Mouse (Mus musculus) kidney, adult 2 months (tissue): ENCODE data around the gene Cpt1b. TPM values are rescaled to one million over a fixed set of nuclear protein-coding genes. Genes with fewer than 3 reads are reported as not detected.

Source experiments
- DNase-seq: peaks from one replicate; pipeline ENCODE4 v3.0.0; 2021
- H3K27ac ChIP-seq: fragments of 200-500 bp; 2 replicates; pipeline ENCODE4 v1.5.1; 2012; ENCODE audit warnings: low read depth, low read length, control low read depth, inconsistent platforms; ENCODE audit not compliant: insufficient read depth
- H3K27me3 ChIP-seq: fragments of 200-500 bp; replicated peaks from 2 replicates; pipeline ENCODE4 v1.6.1; 2012; ENCODE audit warnings: mild to moderate bottlenecking, moderate library complexity, low read length, inconsistent platforms; ENCODE audit not compliant: control insufficient read depth, insufficient read depth
- H3K36me3 ChIP-seq: fragments of 200-500 bp; 2 replicates; pipeline ENCODE4 v1.6.1; 2012; ENCODE audit warnings: mild to moderate bottlenecking, moderate library complexity, low read length, inconsistent platforms; ENCODE audit not compliant: control insufficient read depth, insufficient read depth
- H3K4me1 ChIP-seq: fragments of 200-500 bp; 2 replicates; pipeline ENCODE4 v1.6.1; 2011; ENCODE audit warnings: low read length; ENCODE audit not compliant: control insufficient read depth, insufficient read depth
- H3K4me3 ChIP-seq: fragments of 200-500 bp; 2 replicates; pipeline ENCODE4 v1.5.1; 2011; ENCODE audit warnings: mild to moderate bottlenecking, low read depth, low read length, control low read depth; ENCODE audit not compliant: insufficient read depth
- CTCF ChIP-seq: fragments of 200-500 bp; conservative IDR thresholded peaks from 2 replicates; pipeline ENCODE4 v1.5.1; 2011; ENCODE audit warnings: low read depth, mild to moderate bottlenecking, control low read depth, low read length, moderate library complexity, mixed read lengths; ENCODE audit not compliant: insufficient read depth, insufficient read length
- POLR2A ChIP-seq: fragments of 200-500 bp; IDR thresholded peaks from one replicate; pipeline ENCODE4 v1.6.1; 2011; ENCODE audit warnings: low read depth, low read length, control low read depth
- WGBS: fragments of 180-500 bp; shearing (Covaris S2); methylation state at CpG from one replicate; pipeline ENCODE4 v1.1.7; 2018; 5-methylcytosine and 5-hydroxymethylcytosine counted together
- polyA plus RNA-seq: library from polyadenylated mRNA; depleted of rRNA; stranded (reverse); fragments of >200 nt; gene quantifications from 2 replicates; pipeline ENCODE4 v1.2.3, GENCODE M21; 2012; rRNA removed

Gene Cpt1b
- polyA plus RNA-seq, 1 experiment = 64.1 TPM

DNA sequence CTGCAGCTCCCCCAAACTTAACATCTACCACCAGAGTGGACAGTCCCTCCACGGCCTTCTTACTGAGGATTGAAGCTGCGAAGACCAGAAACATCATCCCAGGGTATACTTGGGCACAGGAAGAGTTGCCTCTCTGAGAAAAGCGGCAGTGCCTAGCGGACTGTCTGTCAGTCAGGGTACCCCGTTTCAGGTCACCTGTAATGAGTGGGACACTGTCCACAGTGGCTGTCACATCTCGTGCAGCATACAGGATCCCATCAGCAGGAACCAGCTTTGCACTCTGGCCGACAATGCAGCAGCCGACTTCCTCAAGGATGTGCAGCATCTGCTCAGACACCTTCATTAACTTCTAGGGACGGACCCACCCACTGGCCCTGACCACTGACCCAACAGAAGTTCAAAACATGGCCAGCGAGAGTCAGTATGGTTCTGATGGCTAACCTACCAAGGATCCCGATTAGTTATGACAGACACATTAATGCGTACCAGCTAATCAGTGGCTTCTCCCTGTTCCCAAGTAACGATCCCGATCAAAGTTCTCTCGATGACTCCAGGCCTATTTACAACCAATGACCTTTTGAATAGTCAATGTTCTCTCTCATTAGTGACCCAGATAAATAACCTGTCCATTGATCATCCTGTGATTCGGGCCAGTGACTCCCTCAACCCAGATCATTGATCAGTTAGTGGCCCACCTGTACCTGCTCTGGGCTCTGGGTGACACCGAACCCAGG lies 50.7 kb downstream of the Cpt1b start:
- WGBS = 91% methylated on average over 17 of the region's 17 CpGs

DNA sequence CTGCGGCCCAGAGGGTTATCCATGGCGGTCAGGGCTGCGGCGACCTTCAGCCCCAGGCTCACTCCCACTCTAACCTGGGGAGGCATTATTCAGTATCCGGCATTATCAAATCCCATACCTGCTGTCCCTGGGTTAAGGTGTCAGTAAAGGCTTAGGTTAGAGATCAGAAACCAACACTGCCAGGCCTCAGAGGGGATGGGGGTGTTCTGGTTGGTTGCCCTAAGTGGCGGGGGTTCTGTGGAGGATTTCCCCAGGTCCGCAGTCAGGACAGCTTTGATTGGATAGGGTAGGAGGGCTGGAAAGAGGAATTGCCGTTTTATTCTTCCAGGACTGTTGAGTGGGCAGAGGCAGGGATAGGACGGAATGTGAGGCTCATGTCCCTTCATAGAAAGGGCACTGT lies 51.3 kb downstream of the Cpt1b start:
- Histone ChIP-seq H3K27me3 (no peaks in the 10 kb centered on the region), H3K27ac (no peak overlapping the region), H3K36me3 (no peaks in the 10 kb centered on the region; the same call in 1 of the 2 replicates), H3K4me1 (peaks cover 7% of the 10 kb centered on the region; the same call in 1 of the 2 replicates), H3K4me3 (peak overlapping the region; percentile 76)
- WGBS = 38% methylated on average over 9 of the region's 9 CpGs
- no peak for DNase-seq
- TF ChIP-seq CTCF (no peak), POLR2A (no peak)

More for the DNA sequence above, 50.7 kb downstream of the Cpt1b start:
- no peak overlapping the region for H3K4me3 ChIP-seq
- H3K27ac ChIP-seq = no peak overlapping the region
- TF ChIP-seq POLR2A (no peak), CTCF (no peak)
- H3K27me3 ChIP-seq = no peaks in the 10 kb centered on the region
- DNase-seq = no peak
- H3K4me1 ChIP-seq = peaks cover 7% of the 10 kb centered on the region; the same call in 1 of the 2 replicates
- H3K36me3 ChIP-seq = no peaks in the 10 kb centered on the region; the same call in 1 of the 2 replicates

DNA sequence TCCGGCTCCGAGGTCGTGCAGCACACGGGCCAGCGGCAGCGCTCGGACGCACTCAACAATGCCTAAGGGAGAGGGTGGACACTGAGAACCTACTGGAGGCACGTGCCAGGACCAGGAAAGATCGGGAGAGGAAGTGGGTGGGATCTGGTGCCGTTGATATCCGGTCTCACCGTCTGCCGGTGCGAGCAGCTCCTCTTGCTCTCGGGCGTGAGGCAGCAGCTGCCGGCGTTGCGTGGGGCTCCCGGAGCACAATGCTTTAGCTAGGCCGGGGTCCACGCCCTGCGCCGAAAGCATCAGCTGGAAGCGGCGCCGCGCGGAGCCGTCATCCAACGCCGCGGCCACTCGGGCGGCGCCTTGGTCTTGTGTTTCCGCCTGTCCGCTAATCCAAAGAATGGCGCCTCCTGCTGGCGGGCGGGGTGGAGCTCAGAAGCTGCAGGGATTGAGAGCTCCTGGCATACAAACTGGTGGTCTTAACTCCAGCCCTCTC lies 51.9 kb downstream of the Cpt1b start, which contains the start of gene Sco2:
Gene Sco2, minus strand, starts transcription at position 85 of the 487 bp plus-strand sequence.
- Histone ChIP-seq H3K36me3 (no peaks in the 10 kb centered on the region; the same call in 1 of the 2 replicates), H3K27me3 (no peaks in the 10 kb centered on the region), H3K4me3 (peak within 1 kb of the TSS; percentile 76), H3K27ac (peak within 1 kb of the TSS; percentile 87), H3K4me1 (peaks cover 7% of the 10 kb centered on the region; the same call in 1 of the 2 replicates)
- TF ChIP-seq POLR2A (peak; percentile 56), CTCF (peak; percentile 70)
- under 1% methylated on average over 42 of the region's 42 CpGs for WGBS
- peak; percentile 94 for DNase-seq

DNA sequence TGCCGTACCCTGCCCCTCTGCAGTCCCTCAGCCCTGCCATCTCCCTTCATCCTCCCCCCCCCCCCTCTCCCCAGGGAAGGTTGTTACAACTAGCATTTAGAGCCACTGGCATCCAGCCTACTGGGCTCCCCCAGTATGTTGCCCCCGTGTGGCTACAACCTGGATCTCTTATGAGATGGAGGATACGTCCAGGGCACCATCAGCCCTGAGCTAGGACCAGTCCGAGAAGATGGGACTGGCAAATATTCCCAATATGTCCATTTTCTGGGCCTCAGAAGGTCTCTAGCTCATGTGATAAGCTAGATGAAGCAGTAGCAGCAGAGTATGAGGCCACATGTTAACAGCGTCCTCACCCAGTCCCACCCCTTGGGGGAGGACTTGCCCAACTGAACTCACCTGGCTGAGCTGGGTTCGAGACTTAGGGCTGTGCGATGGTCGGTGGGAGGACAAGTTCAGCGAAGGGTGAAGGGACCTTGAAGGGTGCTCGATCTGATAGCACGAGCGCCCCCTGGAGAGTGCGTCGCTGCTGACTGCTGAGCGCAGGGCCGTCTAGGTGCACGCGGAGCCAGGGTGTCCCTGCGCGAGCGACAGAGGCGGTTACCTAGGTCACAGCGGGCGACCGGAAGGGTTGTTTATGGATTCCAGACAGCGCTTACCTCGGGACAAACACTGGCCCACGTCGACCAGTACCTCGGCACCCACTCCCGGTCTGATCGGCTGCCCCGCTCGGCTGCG lies 52.5 kb downstream of the Cpt1b start:
- 2% methylated on average over 35 of the region's 35 CpGs for WGBS
- Histone ChIP-seq H3K27me3 (no peaks in the 10 kb centered on the region), H3K4me1 (peaks cover 7% of the 10 kb centered on the region; the same call in 1 of the 2 replicates), H3K4me3 (peak overlapping the region; percentile 76), H3K27ac (peak overlapping the region; percentile 87), H3K36me3 (no peaks in the 10 kb centered on the region; the same call in 1 of the 2 replicates)
- TF ChIP-seq CTCF = peak; percentile 72
- no peak for TF ChIP-seq POLR2A
- DNase-seq = peak; percentile 91

DNA sequence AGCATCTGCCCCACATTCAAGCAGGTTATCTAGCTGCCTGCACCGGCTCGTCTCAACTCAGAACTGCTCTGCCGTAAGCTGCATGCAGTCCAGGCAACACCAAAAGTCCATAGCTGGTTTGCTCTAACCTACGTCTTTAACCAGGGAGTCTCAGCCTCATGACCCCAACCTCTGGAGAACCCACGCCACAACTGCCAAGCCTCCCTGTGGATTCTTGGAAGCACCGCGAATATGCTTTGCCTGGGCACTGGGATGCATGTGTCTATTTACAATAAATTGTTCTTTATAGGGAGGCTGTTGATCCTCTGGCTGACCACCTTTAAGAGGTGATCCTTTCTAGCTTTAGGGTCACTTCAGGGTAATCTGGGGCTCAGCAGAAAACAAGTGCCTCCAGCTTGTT lies 53.1 kb downstream of the Cpt1b start:
- no peaks in the 10 kb centered on the region; the same call in 1 of the 2 replicates for H3K36me3 ChIP-seq
- H3K27ac ChIP-seq = no peak overlapping the region
- H3K27me3 ChIP-seq = no peaks in the 10 kb centered on the region
- no peak for DNase-seq
- H3K4me3 ChIP-seq = 0 out of 2 replicates have a peak overlapping the region, but pooled peaks have one; percentile 76
- peaks cover 7% of the 10 kb centered on the region; the same call in 1 of the 2 replicates for H3K4me1 ChIP-seq
- TF ChIP-seq POLR2A (no peak), CTCF (no peak)
- WGBS = 76% methylated on average over 7 of the region's 7 CpGs

DNA sequence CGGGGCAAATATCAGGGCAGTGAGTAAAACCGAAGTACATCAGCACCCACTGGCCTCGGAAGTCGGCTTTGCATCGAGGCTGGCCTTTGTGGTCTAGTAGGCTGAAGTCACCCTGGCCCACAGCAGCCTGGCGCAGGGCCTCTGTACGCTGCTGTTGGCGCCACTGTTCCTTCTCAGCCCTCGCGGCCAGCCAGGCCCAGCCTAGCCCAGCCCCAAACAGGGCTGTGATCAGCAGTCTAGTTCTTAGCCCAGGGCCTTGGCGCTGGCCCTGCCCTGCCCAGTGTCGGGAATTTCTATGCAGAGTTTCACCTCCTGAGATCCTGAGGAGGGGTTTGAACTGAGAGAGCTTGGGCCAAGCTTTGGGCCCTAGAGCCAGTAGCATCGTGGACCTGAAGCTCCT lies 53.6 kb downstream of the Cpt1b start:
- 85% methylated on average over 13 of the region's 13 CpGs for WGBS
- H3K27me3 ChIP-seq = no peaks in the 10 kb centered on the region
- peaks cover 7% of the 10 kb centered on the region; the same call in 1 of the 2 replicates for H3K4me1 ChIP-seq
- TF ChIP-seq POLR2A (no peak), CTCF (no peak)
- no peak overlapping the region for H3K27ac ChIP-seq
- DNase-seq = no peak
- no peaks in the 10 kb centered on the region; the same call in 1 of the 2 replicates for H3K36me3 ChIP-seq
- H3K4me3 ChIP-seq = no peak overlapping the region

Other genes starting within 250 kb of the Cpt1b start
- 288 and 297 TPM in 2 replicates for gene Plxnb2, start 245.1 kb downstream of the Cpt1b start, polyA plus RNA-seq
- 11.2 and 15.0 TPM in 2 replicates for gene Dennd6b, start 229.4 kb downstream of the Cpt1b start, polyA plus RNA-seq
- gene Ppp6r2, start 214.3 kb downstream of the Cpt1b start, polyA plus RNA-seq = 85.0 and 148 TPM in 2 replicates
- gene Sbf1, start 110.6 kb downstream of the Cpt1b start, polyA plus RNA-seq = 174 and 184 TPM in 2 replicates
- gene Adm2, start 103.1 kb downstream of the Cpt1b start, polyA plus RNA-seq = 12.1 and 13.4 TPM in 2 replicates
- 7,787 and 8,230 TPM in 2 replicates for gene Miox, start 91.5 kb downstream of the Cpt1b start, polyA plus RNA-seq
- 40.2 and 43.7 TPM in 2 replicates for gene Lmf2, start 70.2 kb downstream of the Cpt1b start, polyA plus RNA-seq
- 111 and 124 TPM in 2 replicates for gene Ncaph2, start 70.1 kb downstream of the Cpt1b start, polyA plus RNA-seq
- gene Sco2, start 52.0 kb downstream of the Cpt1b start, polyA plus RNA-seq = 59.5 and 65.3 TPM in 2 replicates
- 1.8 and 3.1 TPM in 2 replicates for gene Tymp, start 48.8 kb downstream of the Cpt1b start, polyA plus RNA-seq
- gene Odf3b, start 46.6 kb downstream of the Cpt1b start, polyA plus RNA-seq = 1.6 and 2.2 TPM in 2 replicates
- gene Klhdc7b, start 40.9 kb downstream of the Cpt1b start, polyA plus RNA-seq = not detected in 2 replicates
- not detected in 2 replicates for gene Syce3, start 15.4 kb downstream of the Cpt1b start, polyA plus RNA-seq
- 0.76 and 0.99 TPM in 2 replicates for gene C730034F03Rik, start 3.7 kb upstream of the Cpt1b start, polyA plus RNA-seq
- gene Gm44502, start 3.8 kb upstream of the Cpt1b start, polyA plus RNA-seq = 1.1 and 1.5 TPM in 2 replicates
- gene Chkb, start 4.0 kb upstream of the Cpt1b start, polyA plus RNA-seq = 58.2 and 62.6 TPM in 2 replicates
- 0.29 and 0.59 TPM in 2 replicates for gene Mapk8ip2, start 28.1 kb upstream of the Cpt1b start, polyA plus RNA-seq
- 26.0 and 30.0 TPM in 2 replicates for gene Arsa, start 51.6 kb upstream of the Cpt1b start, polyA plus RNA-seq
- 18.0 and 19.5 TPM in 2 replicates for gene Shank3, start 73.8 kb upstream of the Cpt1b start, polyA plus RNA-seq
- 0.58 and 0.74 TPM in 2 replicates for gene Acr, start 142.5 kb upstream of the Cpt1b start, polyA plus RNA-seq
- 16.9 and 18.1 TPM in 2 replicates for gene Rabl2, start 166.1 kb upstream of the Cpt1b start, polyA plus RNA-seq